22 mouse cellular contexts compared by ENCODE assay signal in the genomic region with DNA sequence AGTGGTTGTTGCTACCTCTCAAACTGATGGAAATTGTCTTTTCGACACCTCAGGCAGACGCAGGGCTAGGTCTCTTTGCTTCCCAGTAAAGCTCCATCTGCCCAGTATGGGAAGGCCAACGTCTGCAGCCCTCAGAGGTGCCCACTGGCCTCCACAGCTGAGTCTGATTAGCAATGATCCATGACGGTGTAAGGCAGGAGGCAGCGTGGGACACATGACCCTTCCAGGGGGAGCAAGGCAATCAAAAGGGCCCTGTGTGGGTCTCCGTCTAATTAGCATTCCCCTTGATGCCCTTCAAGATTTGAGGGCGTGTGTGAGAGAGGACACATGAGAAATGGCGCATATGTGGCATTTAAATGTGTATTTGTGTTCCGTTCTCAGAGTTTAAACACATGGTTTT.
DNase-seq lines count a peak whose midpoint lies in the region; ATAC-seq and TF ChIP-seq lines count a peak whose summit lies in the region.
"Had no signal": no experiment of that assay in that cellular context is flagged by ENCODE, and none has a peak within 500 bp of the region (broad histone marks: within the 10 kb centered on the region; RNA-seq: fewer than 3 reads in every experiment).

No protein-coding gene starts in this region.

- no peaks in the 10 kb centered on the region for H3K9me3 ChIP-seq in hindbrain, postnatal 0 days (ENCODE audit: low read length)
- H3K9me3 ChIP-seq in hindbrain, embryonic 12.5 days (replicated peaks): peaks cover 4% of the 10 kb centered on the region; the same call in 1 of the 2 replicates
- 0 out of 2 replicates have a peak, but pooled peaks cover 3% of the 10 kb centered on the region for H3K9me3 ChIP-seq in embryonic facial prominence, embryonic 10.5 days
- no peaks in the 10 kb centered on the region for H3K9me3 ChIP-seq in embryonic facial prominence, embryonic 13.5 days
- H3K9me3 ChIP-seq in heart, embryonic 10.5 days: no peaks in the 10 kb centered on the region
- H3K9me3 ChIP-seq: forebrain, embryonic 13.5 days; heart, embryonic 15.5 days had no signal

- no peak overlapping the region for H3K9ac ChIP-seq in hindbrain, postnatal 0 days (replicated peaks; ENCODE audit: low read length)
- no peak overlapping the region for H3K9ac ChIP-seq in hindbrain, embryonic 12.5 days
- H3K9ac ChIP-seq in embryonic facial prominence, embryonic 13.5 days: no peak overlapping the region
- H3K9ac ChIP-seq: forebrain, embryonic 13.5 days; heart, embryonic 15.5 days had no signal

- DNase-seq in hindbrain, postnatal 0 days (ENCODE audit: low spot score): no peak
- DNase-seq in embryonic facial prominence, embryonic 10.5 days (ENCODE audit: low spot score): peak; percentile 82
- DNase-seq in retina, postnatal 1 day: peak; percentile 54
- no peak for DNase-seq in heart, embryonic 10.5 days (ENCODE audit: low spot score)
- DNase-seq: adrenal gland, adult 2 months; cerebellum, adult 11-12 months; cerebellum, postnatal 14 days; gastrocnemius, postnatal 14 days; heart, adult 11 months; heart, postnatal 4 days; kidney, adult 18-20 months; layer of hippocampus, adult 9-11 months; liver; thymus, postnatal 14 days had no signal

- no peak overlapping the region for H3K4me2 ChIP-seq in hindbrain, postnatal 0 days (ENCODE audit: low read depth, low read length)
- no peak overlapping the region for H3K4me2 ChIP-seq in hindbrain, embryonic 12.5 days (replicated peaks)
- no peak overlapping the region for H3K4me2 ChIP-seq in embryonic facial prominence, embryonic 13.5 days
- H3K4me2 ChIP-seq: forebrain, embryonic 13.5 days; heart, embryonic 15.5 days had no signal

- 41% methylated on average over 9 of the region's 9 CpGs for WGBS in hindbrain, postnatal 0 days
- WGBS in hindbrain, embryonic 12.5 days: 29% methylated on average over 9 of the region's 9 CpGs
- WGBS in embryonic facial prominence, embryonic 10.5 days: 31% methylated on average over 9 of the region's 9 CpGs
- 22% methylated on average over 9 of the region's 9 CpGs for WGBS in embryonic facial prominence, embryonic 13.5 days
- WGBS in heart, embryonic 10.5 days: 57% methylated on average over 9 of the region's 9 CpGs

- no peaks in the 10 kb centered on the region for H3K27me3 ChIP-seq in hindbrain, postnatal 0 days (ENCODE audit: insufficient read depth, low read length)
- H3K27me3 ChIP-seq in hindbrain, embryonic 12.5 days: no peaks in the 10 kb centered on the region
- H3K27me3 ChIP-seq in embryonic facial prominence, embryonic 10.5 days (replicated peaks; ENCODE audit: low read depth, poor library complexity, severe bottlenecking): no peaks in the 10 kb centered on the region
- H3K27me3 ChIP-seq in embryonic facial prominence, embryonic 13.5 days: no peaks in the 10 kb centered on the region
- H3K27me3 ChIP-seq in heart, embryonic 10.5 days (ENCODE audit: insufficient read depth, poor library complexity, severe bottlenecking): peaks cover 7% of the 10 kb centered on the region
- H3K27me3 ChIP-seq: forebrain, embryonic 13.5 days had no signal

- no peak for TF ChIP-seq CTCF in hindbrain, postnatal 0 days (IDR thresholded peaks at IDR 0.05; ENCODE audit: low read depth)

- H3K36me3 ChIP-seq in hindbrain, postnatal 0 days (ENCODE audit: insufficient read depth, low read length): no peaks in the 10 kb centered on the region
- H3K36me3 ChIP-seq in hindbrain, embryonic 12.5 days: no peaks in the 10 kb centered on the region
- H3K36me3 ChIP-seq in embryonic facial prominence, embryonic 10.5 days (replicated peaks): no peaks in the 10 kb centered on the region
- H3K36me3 ChIP-seq in embryonic facial prominence, embryonic 13.5 days: no peaks in the 10 kb centered on the region
- 0 out of 2 replicates have a peak, but pooled peaks cover 2% of the 10 kb centered on the region for H3K36me3 ChIP-seq in heart, embryonic 10.5 days
- H3K36me3 ChIP-seq: heart, embryonic 15.5 days had no signal

- ATAC-seq in hindbrain, postnatal 0 days: 0 out of 2 replicates have a peak, but pooled peaks have one; percentile 15
- ATAC-seq in hindbrain, embryonic 12.5 days (ENCODE audit: low FRiP score): no peak
- no peak for ATAC-seq in embryonic facial prominence, embryonic 13.5 days (ENCODE audit: insufficient number of reproducible peaks, insufficient read depth, low FRiP score, low TSS enrichment, low read depth)
- ATAC-seq in cerebellum, adult (ENCODE audit: insufficient number of reproducible peaks, low FRiP score, low TSS enrichment): no peak
- ATAC-seq: forebrain, embryonic 13.5 days; inflammation-experienced regulatory T-cells, adult 6 months had no signal

- no peaks in the 10 kb centered on the region; the same call in 1 of the 2 replicates for H3K4me1 ChIP-seq in hindbrain, postnatal 0 days (ENCODE audit: insufficient read depth, low read length)
- peaks cover 12% of the 10 kb centered on the region; the same call in 1 of the 2 replicates for H3K4me1 ChIP-seq in hindbrain, embryonic 12.5 days
- H3K4me1 ChIP-seq in embryonic facial prominence, embryonic 10.5 days: peaks cover 59% of the 10 kb centered on the region
- peaks cover 43% of the 10 kb centered on the region for H3K4me1 ChIP-seq in embryonic facial prominence, embryonic 13.5 days
- H3K4me1 ChIP-seq in heart, embryonic 10.5 days: peaks cover 24% of the 10 kb centered on the region
- H3K4me1 ChIP-seq: forebrain, embryonic 13.5 days had no signal

- no peak overlapping the region for H3K27ac ChIP-seq in hindbrain, postnatal 0 days
- no peak overlapping the region; the same call in 1 of the 2 replicates for H3K27ac ChIP-seq in hindbrain, embryonic 12.5 days
- peak overlapping the region; percentile 74 for H3K27ac ChIP-seq in embryonic facial prominence, embryonic 10.5 days (replicated peaks)
- 0 out of 2 replicates have a peak overlapping the region, but pooled peaks have one; percentile 18 for H3K27ac ChIP-seq in embryonic facial prominence, embryonic 13.5 days
- H3K27ac ChIP-seq in heart, embryonic 10.5 days: no peak overlapping the region
- H3K27ac ChIP-seq: forebrain, embryonic 13.5 days; heart, embryonic 15.5 days; macrophage had no signal

- H3K4me3 ChIP-seq in hindbrain, postnatal 0 days (ENCODE audit: low read length): no peak overlapping the region
- no peak overlapping the region for H3K4me3 ChIP-seq in hindbrain, embryonic 12.5 days
- no peak overlapping the region for H3K4me3 ChIP-seq in embryonic facial prominence, embryonic 10.5 days
- H3K4me3 ChIP-seq in embryonic facial prominence, embryonic 13.5 days: no peak overlapping the region
- H3K4me3 ChIP-seq in heart, embryonic 10.5 days: no peak overlapping the region
- H3K4me3 ChIP-seq: erythroblast, embryonic 14.5 days; forebrain, embryonic 13.5 days; heart, embryonic 15.5 days had no signal

Comparison
In these comparisons a context has a peak if more than half of its experiments do, and no peak if none do; other contexts are left out.
1. DNase-seq: peak in embryonic facial prominence, embryonic 10.5 days (single experiment) and retina, postnatal 1 day (single experiment); none in hindbrain, postnatal 0 days (single experiment) and heart, embryonic 10.5 days (single experiment).
2. H3K27ac ChIP-seq: peak in embryonic facial prominence, embryonic 10.5 days (single experiment) and embryonic facial prominence, embryonic 13.5 days (single experiment); none in hindbrain, postnatal 0 days (single experiment), hindbrain, embryonic 12.5 days (single experiment) and heart, embryonic 10.5 days (single experiment).